Mouse (Mus musculus) heart, embryonic 11.5 days (tissue): Measurements from ENCODE around the gene Kcnv2. TPM values are rescaled to one million over a fixed set of nuclear protein-coding genes. Genes with fewer than 3 reads are reported as not detected.

Source experiments
- ATAC-seq: fragments of 200-750 bp; cut with Nextera tagmentation; replicated peaks from 2 replicates; pipeline ENCODE4 v1.8.0; 2017; ENCODE audit warnings: moderate library complexity; ENCODE audit not compliant: insufficient number of reproducible peaks, low FRiP score, low TSS enrichment
- H3K27ac ChIP-seq: fragments of 300-500 bp; sonication (generic); 2 replicates; pipeline ENCODE4 v1.5.1; 2014; ENCODE audit warnings: mild to moderate bottlenecking, low read depth, low read length
- H3K27me3 ChIP-seq: fragments of 300-500 bp; sonication (generic); 2 replicates; pipeline ENCODE4 v1.6.1; 2014; ENCODE audit warnings: mild to moderate bottlenecking, low read length, mixed read lengths; ENCODE audit not compliant: control insufficient read depth, insufficient read depth
- H3K36me3 ChIP-seq: fragments of 300-500 bp; sonication (generic); 2 replicates; pipeline ENCODE4 v1.6.1; 2014; ENCODE audit warnings: mild to moderate bottlenecking, low read length, moderate library complexity, mixed read lengths; ENCODE audit not compliant: control insufficient read depth, insufficient read depth
- H3K4me1 ChIP-seq: fragments of 300-500 bp; sonication (generic); 2 replicates; pipeline ENCODE4 v1.6.1; 2014; ENCODE audit warnings: low read length; ENCODE audit not compliant: control insufficient read depth, insufficient read depth
- H3K4me2 ChIP-seq: fragments of 300-500 bp; sonication (generic); 2 replicates; pipeline ENCODE4 v1.6.1; 2014; ENCODE audit warnings: mild to moderate bottlenecking, moderate library complexity
- H3K4me3 ChIP-seq: fragments of 300-500 bp; sonication (generic); 2 replicates; pipeline ENCODE4 v1.5.1; 2014; ENCODE audit warnings: low read depth, low read length
- H3K9ac ChIP-seq: fragments of 300-500 bp; sonication (generic); 2 replicates; pipeline ENCODE4 v1.6.1; 2014; ENCODE audit warnings: mild to moderate bottlenecking, low read depth, low read length, moderate library complexity
- H3K9me3 ChIP-seq: fragments of 300-500 bp; sonication (generic); replicated peaks from 2 replicates; pipeline ENCODE4 v1.6.1; 2016; ENCODE audit warnings: low read length; ENCODE audit not compliant: control insufficient read depth
- WGBS: fragments of 180-500 bp; shearing (Covaris S2); extraction: QIAGEN DNeasy Blood & Tissue Kit; methylation state at CpG from one replicate; pipeline ENCODE4 v1.1.7; 2014; ENCODE audit not compliant: insufficient replicate concordance; 5-methylcytosine and 5-hydroxymethylcytosine counted together
- polyA plus RNA-seq: library from polyadenylated mRNA; unstranded; fragments of >200 nt; fragmentation: Nextera tagmentation; extraction: Ambion mirVana; gene quantifications from 2 replicates; pipeline ENCODE4 v1.2.1, GENCODE M21; 2014

The Kcnv2 gene
- polyA plus RNA-seq, 1 experiment from 2014 or later = 0.27 TPM

DNA sequence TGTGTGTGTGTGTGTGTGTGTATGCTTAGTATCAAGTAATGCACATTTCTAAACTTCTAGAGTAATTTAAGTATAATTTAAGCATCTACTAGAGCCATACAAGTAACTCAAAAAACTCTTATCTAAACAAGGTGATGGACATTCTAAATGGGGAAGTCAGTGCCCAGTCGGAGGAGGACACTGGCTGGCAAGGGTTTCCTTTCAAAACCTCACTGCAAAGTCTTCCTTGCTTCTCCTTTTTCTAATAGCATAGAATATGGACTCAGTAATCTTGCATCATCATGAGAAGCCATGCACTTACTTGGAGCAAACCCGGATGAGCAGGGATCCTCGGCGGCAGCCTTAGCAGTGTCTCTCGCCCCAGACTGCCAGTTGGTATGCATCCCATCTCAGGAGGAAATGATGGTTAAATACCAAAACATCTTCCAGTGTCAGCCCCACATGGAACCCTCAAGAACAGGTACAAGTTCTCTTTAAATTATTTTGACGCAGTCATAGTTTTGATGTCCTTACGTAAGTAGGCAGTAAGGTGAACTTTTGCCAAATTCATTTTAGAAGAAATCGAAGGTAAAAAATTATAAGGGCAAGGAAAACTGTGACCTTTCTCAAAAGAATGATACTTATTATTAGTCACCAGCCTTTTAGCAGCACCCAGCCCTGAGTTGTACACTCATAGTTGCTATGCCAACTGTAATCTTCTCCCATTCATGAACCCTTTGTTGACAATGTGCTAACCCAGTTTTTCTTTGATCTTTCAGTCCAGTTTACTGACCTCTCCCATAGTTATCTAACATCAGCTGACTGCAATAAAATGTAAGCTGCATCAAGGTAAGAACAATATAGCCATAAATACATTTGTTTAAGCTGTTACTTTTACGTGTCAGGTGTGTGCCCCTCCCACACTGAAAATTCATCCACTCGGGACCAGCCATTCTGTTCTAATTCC lies 5.8 kb upstream of the Kcnv2 start:
- H3K4me3 ChIP-seq = no peak overlapping the region
- ATAC-seq = no peak
- H3K9me3 ChIP-seq = no peaks in the 10 kb centered on the region
- H3K27me3 ChIP-seq = no peaks in the 10 kb centered on the region
- no peak overlapping the region for H3K9ac ChIP-seq
- WGBS = 75% methylated on average over 10 of the region's 10 CpGs
- 0 out of 2 replicates have a peak, but pooled peaks cover 2% of the 10 kb centered on the region for H3K4me1 ChIP-seq
- no peak overlapping the region for H3K4me2 ChIP-seq
- no peaks in the 10 kb centered on the region for H3K36me3 ChIP-seq
- no peak overlapping the region for H3K27ac ChIP-seq

DNA sequence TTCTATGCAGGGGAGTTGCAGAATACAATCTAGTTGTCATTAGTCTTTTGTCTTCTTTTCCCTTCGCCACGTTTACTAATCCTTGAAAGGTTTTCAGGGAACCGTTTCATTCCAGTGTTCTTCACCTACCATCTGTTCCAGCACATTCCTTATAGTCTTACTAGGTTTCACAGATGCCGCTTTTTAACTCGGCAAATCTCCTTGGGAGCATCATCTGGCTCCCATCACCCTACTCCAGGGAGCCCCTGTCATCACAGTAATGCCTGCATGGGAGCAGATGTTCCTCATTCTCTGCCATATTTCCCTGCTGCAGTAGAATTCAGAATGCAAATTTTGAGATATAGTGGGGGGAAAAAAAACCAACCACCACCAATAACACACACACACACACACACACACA lies 5.1 kb upstream of the Kcnv2 start:
- ATAC-seq = no peak
- Histone ChIP-seq H3K4me3 (no peak overlapping the region), H3K9ac (no peak overlapping the region), H3K36me3 (no peaks in the 10 kb centered on the region), H3K4me2 (no peak overlapping the region), H3K4me1 (peaks cover 3% of the 10 kb centered on the region; the same call in 1 of the 2 replicates), H3K9me3 (no peaks in the 10 kb centered on the region), H3K27me3 (no peaks in the 10 kb centered on the region), H3K27ac (no peak overlapping the region)
- 48% methylated on average over 5 of the region's 5 CpGs for WGBS

DNA sequence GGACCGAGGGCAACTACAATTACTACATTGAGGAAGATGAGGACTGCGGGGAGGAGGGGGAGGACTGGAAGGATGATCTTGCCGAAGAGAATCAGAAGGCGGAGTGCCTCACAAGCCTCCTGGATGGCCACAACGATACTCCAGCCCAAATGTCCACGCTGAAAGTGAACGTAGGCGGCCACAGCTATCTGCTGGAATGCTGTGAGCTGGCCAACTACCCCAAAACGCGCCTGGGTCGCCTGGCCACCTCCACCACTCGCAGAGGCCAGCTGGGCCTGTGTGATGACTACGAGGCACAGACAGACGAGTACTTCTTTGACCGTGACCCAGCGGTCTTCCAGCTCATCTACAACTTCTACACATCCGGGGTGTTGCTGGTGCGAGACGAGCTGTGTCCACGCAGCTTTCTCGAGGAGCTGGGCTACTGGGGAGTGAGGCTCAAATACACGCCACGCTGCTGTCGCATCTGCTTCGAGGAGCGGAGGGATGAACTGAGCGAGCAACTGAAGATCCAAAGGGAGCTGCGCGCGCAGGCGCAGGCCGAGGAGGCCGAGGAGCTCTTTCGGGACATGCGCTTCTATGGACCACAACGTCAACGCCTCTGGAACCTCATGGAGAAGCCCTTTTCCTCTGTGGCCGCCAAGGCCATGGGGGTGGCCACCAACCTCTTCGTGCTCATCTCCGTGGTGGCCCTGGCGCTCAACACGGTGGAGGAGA lies 681 bp downstream of the Kcnv2 start:
- H3K4me3 ChIP-seq = no peak overlapping the region
- no peaks in the 10 kb centered on the region for H3K36me3 ChIP-seq
- H3K9me3 ChIP-seq = no peaks in the 10 kb centered on the region
- peaks cover 5% of the 10 kb centered on the region; the same call in 1 of the 2 replicates for H3K4me1 ChIP-seq
- no peaks in the 10 kb centered on the region for H3K27me3 ChIP-seq
- no peak for ATAC-seq
- H3K9ac ChIP-seq = 0 out of 2 replicates have a peak overlapping the region, but pooled peaks have one; percentile 5
- 89% methylated on average over 42 of the region's 42 CpGs for WGBS
- H3K27ac ChIP-seq = no peak overlapping the region
- H3K4me2 ChIP-seq = no peak overlapping the region

DNA sequence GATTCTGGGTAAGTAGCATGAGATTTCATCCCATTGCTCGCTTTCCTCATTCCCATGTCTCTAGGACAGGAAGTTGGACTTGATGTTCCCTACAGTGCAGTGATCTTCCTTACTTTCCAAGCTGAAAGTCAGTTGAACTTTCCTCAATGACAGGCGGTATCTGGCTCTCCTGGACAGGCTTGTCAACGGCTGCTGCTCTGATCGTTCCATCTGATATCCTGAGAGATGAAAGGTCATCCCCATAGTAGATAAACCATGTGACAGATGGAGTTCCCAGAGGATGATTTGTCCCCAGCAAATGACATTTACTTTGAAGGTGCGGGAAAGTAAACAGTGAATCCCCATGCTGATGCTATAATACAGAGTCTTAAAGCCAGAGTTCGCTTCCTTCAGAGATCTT lies 3.2 kb downstream of the Kcnv2 start:
- no peak for ATAC-seq
- Histone ChIP-seq H3K9ac (no peak overlapping the region), H3K36me3 (no peaks in the 10 kb centered on the region), H3K27ac (no peak overlapping the region), H3K4me1 (peaks cover 5% of the 10 kb centered on the region; the same call in 1 of the 2 replicates), H3K27me3 (no peaks in the 10 kb centered on the region), H3K4me3 (no peak overlapping the region), H3K9me3 (no peaks in the 10 kb centered on the region), H3K4me2 (no peak overlapping the region)
- 57% methylated on average over 6 of the region's 6 CpGs for WGBS

DNA sequence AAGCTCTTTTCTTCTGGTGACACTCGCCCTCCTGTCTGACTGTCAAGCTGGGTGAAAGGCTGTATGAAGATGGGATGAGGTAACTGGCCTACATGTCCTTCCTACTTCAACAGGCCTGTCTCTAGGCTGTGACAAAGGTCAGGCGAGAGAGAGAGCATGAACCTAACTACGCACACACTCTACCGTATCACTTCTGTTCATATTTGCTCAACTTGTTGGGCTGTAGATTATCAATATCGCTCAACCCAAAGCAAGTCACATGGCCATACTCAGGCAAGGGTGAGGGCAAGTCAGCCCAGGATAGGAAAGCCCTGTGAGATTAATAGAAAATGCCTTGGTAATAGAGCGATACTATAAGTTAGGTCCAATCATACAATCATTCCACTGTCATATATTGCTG lies 5.2 kb downstream of the Kcnv2 start:
- Histone ChIP-seq H3K9ac (no peak overlapping the region), H3K9me3 (no peaks in the 10 kb centered on the region), H3K36me3 (no peaks in the 10 kb centered on the region), H3K4me1 (peaks cover 3% of the 10 kb centered on the region; the same call in 1 of the 2 replicates), H3K4me2 (no peak overlapping the region), H3K27ac (no peak overlapping the region), H3K27me3 (no peaks in the 10 kb centered on the region), H3K4me3 (no peak overlapping the region)
- ATAC-seq = no peak
- 91% methylated on average over 6 of the region's 6 CpGs for WGBS

DNA sequence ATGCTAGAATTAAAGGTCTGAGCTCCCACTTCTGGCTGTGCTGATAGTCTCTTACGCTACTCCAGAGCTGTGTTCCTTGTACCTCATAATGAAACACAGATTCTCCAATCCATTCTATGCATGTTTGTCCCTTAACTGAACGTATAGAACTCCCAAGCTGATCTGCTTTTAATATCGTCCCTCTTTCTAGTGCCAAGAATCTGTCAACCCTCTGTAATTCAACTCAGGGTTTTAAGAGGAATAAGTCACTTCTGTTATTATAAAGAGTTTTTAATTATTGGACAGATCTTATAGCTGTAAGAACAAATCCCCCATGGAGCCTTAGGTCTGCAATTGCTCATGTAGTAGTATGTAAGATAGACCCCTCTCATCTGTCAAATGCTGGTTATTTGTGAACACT lies 5.8 kb downstream of the Kcnv2 start:
- H3K27ac ChIP-seq = no peak overlapping the region
- H3K36me3 ChIP-seq = no peaks in the 10 kb centered on the region
- H3K9me3 ChIP-seq = no peaks in the 10 kb centered on the region
- no peaks in the 10 kb centered on the region for H3K27me3 ChIP-seq
- 68% methylated on average over 3 of the region's 3 CpGs for WGBS
- no peak overlapping the region for H3K4me2 ChIP-seq
- H3K4me1 ChIP-seq = no peaks in the 10 kb centered on the region
- no peak overlapping the region for H3K4me3 ChIP-seq
- no peak overlapping the region for H3K9ac ChIP-seq
- no peak for ATAC-seq

DNA sequence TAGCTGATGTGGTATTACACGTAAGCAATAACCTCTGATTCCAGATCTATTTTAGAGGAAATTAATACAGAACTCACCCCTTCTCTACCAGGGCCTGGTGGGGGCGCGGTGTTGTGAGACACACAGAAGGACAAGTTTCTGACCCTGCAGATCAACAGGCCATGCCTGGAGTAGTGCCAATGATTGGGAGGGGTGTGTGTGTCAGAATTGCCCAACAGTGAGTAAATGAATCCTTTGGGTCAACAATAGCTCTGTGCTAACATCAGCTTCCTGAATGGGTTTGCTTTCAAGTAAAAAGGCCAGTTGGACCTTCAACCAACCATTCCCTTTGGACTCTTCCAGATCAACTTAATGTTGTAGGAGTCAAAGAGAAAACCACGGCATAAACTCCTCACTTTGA lies 6.3 kb downstream of the Kcnv2 start:
- Histone ChIP-seq H3K9me3 (no peaks in the 10 kb centered on the region), H3K36me3 (no peaks in the 10 kb centered on the region), H3K9ac (no peak overlapping the region), H3K4me1 (no peaks in the 10 kb centered on the region), H3K27ac (no peak overlapping the region), H3K27me3 (0 out of 2 replicates have a peak, but pooled peaks cover 3% of the 10 kb centered on the region), H3K4me3 (no peak overlapping the region), H3K4me2 (no peak overlapping the region)
- WGBS = 85% methylated on average over 4 of the region's 4 CpGs
- ATAC-seq = no peak

DNA sequence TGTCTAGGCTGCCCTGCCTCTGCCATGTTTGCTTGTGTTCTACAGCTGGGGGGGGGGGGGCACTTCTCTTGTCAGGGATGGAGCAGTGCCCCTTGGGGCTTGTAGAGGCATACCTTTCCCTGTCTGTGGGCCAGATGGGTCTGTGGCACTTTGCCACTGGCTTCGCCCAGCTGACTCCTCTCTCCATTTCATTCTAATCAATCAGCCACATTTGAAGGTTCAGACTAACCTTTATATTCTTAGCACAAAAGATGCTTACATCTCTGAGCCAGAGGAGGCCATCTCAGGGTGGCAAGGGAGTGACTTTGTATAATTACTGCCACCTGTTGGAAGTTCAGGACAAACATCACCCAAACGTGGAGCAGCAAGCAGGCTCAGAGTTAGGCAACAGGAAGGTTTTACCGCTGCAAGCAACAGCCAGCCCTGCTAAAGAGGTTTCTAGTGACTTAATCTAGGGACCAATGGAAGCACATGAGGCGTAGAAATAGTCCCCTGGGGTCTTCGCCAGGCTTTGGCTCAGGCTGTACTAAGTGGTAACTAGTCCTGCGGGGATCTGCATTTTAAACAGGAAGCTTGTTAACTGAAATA lies 9.9 kb downstream of the Kcnv2 start:
- ATAC-seq = no peak
- Histone ChIP-seq H3K4me1 (no peaks in the 10 kb centered on the region), H3K9ac (no peak overlapping the region), H3K4me3 (no peak overlapping the region), H3K27me3 (peaks cover 4% of the 10 kb centered on the region; the same call in 1 of the 2 replicates), H3K36me3 (no peaks in the 10 kb centered on the region), H3K9me3 (no peaks in the 10 kb centered on the region), H3K27ac (no peak overlapping the region), H3K4me2 (no peak overlapping the region)
- 55% methylated on average over 6 of the region's 6 CpGs for WGBS
